9 mouse cellular contexts compared by ENCODE assay signal in genomic region chr7:105549035-105549434, GRCm38 (mm10). TPM values are rescaled to one million over a fixed set of nuclear protein-coding genes. Genes with fewer than 3 reads are reported as not detected.
DNase-seq lines count a peak whose midpoint lies in the region; ATAC-seq lines count a peak whose summit lies in the region.
"Had no signal": no experiment of that assay in that cellular context is flagged by ENCODE, and none has a peak within 500 bp of the region (broad histone marks: within the 10 kb centered on the region; RNA-seq: fewer than 3 reads in every experiment).

No protein-coding gene starts in this region.

- H3K4me3 ChIP-seq in embryonic facial prominence, embryonic 15.5 days (replicated peaks), result no peak overlapping the region

- peak overlapping the region; percentile 70 for H3K27ac ChIP-seq in embryonic facial prominence, embryonic 15.5 days (replicated peaks)

- H3K9ac ChIP-seq in embryonic facial prominence, embryonic 15.5 days, result no peak overlapping the region

- intact Hi-C loops in heart, postnatal 25 days (cut with DNase I), result loop anchor here (1.0 to 2.0 kb wide), 2 partner anchors 54 to 102 kb away; partner anchors contain the start of gene Dnhd1

- no peaks in the 10 kb centered on the region for H3K9me3 ChIP-seq in embryonic facial prominence, embryonic 15.5 days (replicated peaks)
- H3K9me3 ChIP-seq: G1E had no signal

- 31% methylated on average over 6 of the region's 6 CpGs for WGBS in embryonic facial prominence, embryonic 15.5 days

- peak; percentile 51 for DNase-seq in heart, postnatal 4 days
- no peak for DNase-seq in heart, postnatal 25 days (ENCODE audit: low spot score)
- DNase-seq in right cerebral cortex, postnatal 10 days (ENCODE audit: low spot score in 2 of 2), result peak; percentile 60 to 71
- no peak for DNase-seq in right cerebral cortex, postnatal 14 days
- no peak for DNase-seq in spleen, postnatal 14 days (ENCODE audit: low spot score in 2 of 2)
- DNase-seq in gastrocnemius, adult 18-20 months (ENCODE audit: low spot score), result no peak
- no peak for DNase-seq in adrenal gland, adult 8-10 months

- no peaks in the 10 kb centered on the region for H3K36me3 ChIP-seq in embryonic facial prominence, embryonic 15.5 days
- H3K36me3 ChIP-seq: G1E had no signal

- no peak overlapping the region for H3K4me2 ChIP-seq in embryonic facial prominence, embryonic 15.5 days (replicated peaks)

- H3K27me3 ChIP-seq in embryonic facial prominence, embryonic 15.5 days, result no peaks in the 10 kb centered on the region

- H3K4me1 ChIP-seq in embryonic facial prominence, embryonic 15.5 days, result 0 out of 2 replicates have a peak, but pooled peaks cover 7% of the 10 kb centered on the region

- ATAC-seq in embryonic facial prominence, embryonic 15.5 days (ENCODE audit: insufficient number of reproducible peaks, low FRiP score, low TSS enrichment, low read depth), result peak; percentile 51; the same call in 1 of the 2 replicates

RNA-seq across cellular contexts. Expression of gene Smpd1, which starts 5.1 kb away (rescaled TPM):
- total RNA-seq in heart, postnatal 4 days (2021), result 100 to 1,000 TPM; 101 to 103 TPM
- total RNA-seq in heart, postnatal 25 days (2021), result 100 to 1,000 TPM; 155 to 156 TPM
- polyA plus RNA-seq in embryonic facial prominence, embryonic 15.5 days (2015; fragmentation: Nextera tagmentation; extraction: Ambion mirVana), result 54.6 and 58.9 TPM in 2 replicates
- total RNA-seq in gastrocnemius, adult 18-20 months (2021), result 10 to 100 TPM; 49.7 to 53.4 TPM
- total RNA-seq in adrenal gland, adult 8-10 months (2022), result 10 to 100 TPM; 47.3 to 54.3 (median 51.8) TPM

RNA-seq across cellular contexts. Expression of gene Apbb1, which starts 32.4 kb away (rescaled TPM):
- total RNA-seq in heart, postnatal 4 days (2021), result 10 to 100 TPM; 57.5 to 59.1 TPM
- 100 to 1,000 TPM in 1 of 2 experiments, 10 to 100 TPM in 1; 99.0 to 102 TPM for total RNA-seq in heart, postnatal 25 days (2021)
- polyA plus RNA-seq in embryonic facial prominence, embryonic 15.5 days (2015; fragmentation: Nextera tagmentation; extraction: Ambion mirVana), result 53.1 and 63.4 TPM in 2 replicates
- 1 to 10 TPM; 7.4 to 7.5 TPM for total RNA-seq in gastrocnemius, adult 18-20 months (2021)
- total RNA-seq in adrenal gland, adult 8-10 months (2022), result 10 to 100 TPM; 17.3 to 30.8 (median 24.3) TPM

RNA-seq across cellular contexts. Expression of gene Hpx, which starts 50.9 kb away (rescaled TPM):
- total RNA-seq in heart, postnatal 4 days (2021), result under 1 TPM; 0.23 to 0.60 TPM
- total RNA-seq in heart, postnatal 25 days (2021), result not detected
- 0.32 and 0.33 TPM in 2 replicates for polyA plus RNA-seq in embryonic facial prominence, embryonic 15.5 days (2015; fragmentation: Nextera tagmentation; extraction: Ambion mirVana)
- 1 to 10 TPM in 1 of 2 experiments, not detected in 1; 1.6 TPM for total RNA-seq in gastrocnemius, adult 18-20 months (2021)
- total RNA-seq in adrenal gland, adult 8-10 months (2022), result 1 to 10 TPM in 1 of 4 experiments, under 1 TPM in 3; 0.52 to 1.3 (median 0.72) TPM
- total RNA-seq: G1E had no signal
- polyA plus RNA-seq: G1E had no signal

Comparison
In these comparisons a context has a peak if more than half of its experiments do, and no peak if none do; other contexts are left out.
1. DNase-seq: peak in heart, postnatal 4 days (single experiment) and right cerebral cortex, postnatal 10 days (2 of 2); none in heart, postnatal 25 days (single experiment), right cerebral cortex, postnatal 14 days (single experiment), spleen, postnatal 14 days (0 of 2), gastrocnemius, adult 18-20 months (single experiment) and adrenal gland, adult 8-10 months (single experiment).